Mouse (Mus musculus): Measurements from ENCODE around the gene Snap47.

Snap47 gene

GRCm38 (mm10) chr11:59451086-59451485 is at the start of gene Snap47:
Gene Snap47 (minus strand): TSS chr11:59451186.
- no peak for DNase-seq

- no peak for DNase-seq
These were observed 46.8 kb upstream of the Snap47 start for GRCm38 (mm10) chr11:59497747-59498146.

DNA sequence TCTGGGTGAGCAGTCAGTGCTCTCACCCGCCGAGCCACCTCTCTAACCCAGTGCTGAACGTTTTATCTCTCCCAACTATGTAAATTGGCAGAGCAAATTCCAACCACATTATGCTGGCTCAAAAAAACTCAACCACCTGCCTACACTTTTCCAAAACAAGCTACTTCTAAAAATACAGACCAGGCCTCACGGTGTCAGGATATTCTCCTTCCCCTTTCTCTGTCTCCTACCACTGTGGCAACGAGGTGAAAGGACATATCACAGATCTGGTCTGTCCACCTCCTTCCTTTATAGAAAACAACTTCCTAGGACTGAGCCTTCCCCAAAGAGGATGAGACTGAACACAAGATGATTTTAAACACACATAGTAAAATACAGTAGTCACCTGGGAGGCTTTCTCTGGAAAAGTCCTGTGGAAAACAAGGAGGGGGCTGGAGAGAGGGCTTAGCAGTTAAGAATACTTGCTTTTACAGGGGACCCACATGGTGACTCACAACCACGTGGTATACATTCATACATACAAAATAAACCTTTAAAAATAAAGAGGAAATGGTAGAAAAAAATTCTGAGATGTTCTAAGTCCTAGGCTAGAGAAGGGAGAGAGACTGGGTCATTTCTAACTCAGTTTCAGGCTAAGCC is 45.8 kb upstream of the Snap47 start:
- no peak for DNase-seq

DNA sequence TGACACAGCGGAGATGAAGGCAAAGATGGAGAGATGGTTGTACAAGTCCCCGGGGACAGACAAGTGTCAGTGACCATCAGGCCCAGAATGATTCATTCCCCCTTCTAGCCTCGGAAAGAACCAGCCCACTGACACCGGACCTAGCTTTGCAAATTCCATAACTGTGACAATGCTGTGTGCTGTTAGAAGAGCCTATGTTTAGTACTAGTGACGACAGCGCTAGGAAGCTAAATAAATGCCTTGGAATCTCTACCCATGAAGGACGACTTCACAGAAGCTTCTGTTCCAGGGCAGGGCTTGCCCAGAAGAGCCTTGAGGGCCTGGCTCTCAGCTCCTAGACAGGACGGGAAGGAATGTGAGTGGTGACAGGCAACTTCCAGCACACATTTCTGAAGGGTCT is 35.2 kb upstream of the Snap47 start:
- no peak for DNase-seq

DNA sequence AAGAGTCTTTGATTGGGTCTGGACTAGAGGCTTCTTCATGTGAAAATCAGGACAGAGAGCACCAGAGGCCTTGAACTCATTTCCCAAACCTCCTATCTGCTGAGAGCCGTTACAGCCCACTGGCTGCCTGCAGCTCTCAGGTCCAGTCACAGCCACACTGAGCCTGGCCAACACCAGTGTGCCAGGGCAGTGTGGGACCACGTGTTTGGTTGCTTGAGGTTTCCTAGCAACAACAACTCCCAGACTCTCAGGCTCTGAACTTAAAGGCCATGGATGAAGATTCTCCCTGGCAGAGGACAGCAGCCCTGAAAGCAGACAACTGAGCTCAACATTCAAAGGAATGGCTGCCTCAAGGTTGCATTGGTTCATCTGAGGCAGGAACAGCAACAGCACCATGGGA is 34.7 kb upstream of the Snap47 start:
- no peak for DNase-seq

DNA sequence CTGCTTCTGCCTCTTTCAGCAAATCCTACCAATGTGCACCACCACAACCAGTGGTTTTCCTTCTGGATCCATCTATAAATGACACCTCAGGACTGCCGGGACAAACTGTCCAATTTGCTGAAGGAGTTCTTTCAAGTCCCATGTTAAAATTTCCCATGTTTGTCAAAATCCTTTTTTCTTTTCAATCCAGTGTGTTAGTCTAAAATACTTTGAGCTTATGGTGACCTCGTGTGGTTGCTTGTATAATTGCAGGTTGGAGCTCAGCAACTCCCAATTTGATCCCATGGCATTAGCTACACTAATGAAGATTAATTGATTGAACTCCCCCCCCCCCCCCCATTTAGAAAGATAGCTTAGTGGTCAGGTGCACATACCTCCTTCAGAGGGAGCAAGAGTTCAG is 32.2 kb upstream of the Snap47 start:
- peak; percentile 34 for DNase-seq

DNA sequence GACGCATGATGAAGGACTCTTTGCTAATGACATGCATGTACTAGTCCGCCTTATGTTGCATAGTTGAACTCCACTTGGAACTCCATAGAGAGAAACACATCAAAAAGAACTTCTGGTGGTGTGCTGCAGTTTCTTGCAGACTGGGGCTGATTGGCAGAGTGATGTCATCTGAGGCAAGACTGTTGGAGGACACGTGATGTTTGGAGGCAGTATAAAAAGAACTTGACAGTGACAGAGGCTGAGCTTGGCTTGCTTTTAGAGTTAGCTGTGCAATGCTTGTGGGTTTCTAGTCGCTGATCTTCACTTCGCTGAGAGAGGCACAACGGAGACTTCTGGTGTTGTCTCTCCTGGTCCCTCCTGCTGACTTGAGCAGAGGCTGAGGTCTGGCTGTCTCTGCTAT is 26.3 kb upstream of the Snap47 start:
- DNase-seq, result no peak

- peak; percentile 86 for DNase-seq
These were observed 21.3 kb upstream of the Snap47 start, which contains the start of gene Zfp867 for GRCm38 (mm10) chr11:59472326-59472677. Gene Zfp867 (minus strand): TSS chr11:59472474.

DNA sequence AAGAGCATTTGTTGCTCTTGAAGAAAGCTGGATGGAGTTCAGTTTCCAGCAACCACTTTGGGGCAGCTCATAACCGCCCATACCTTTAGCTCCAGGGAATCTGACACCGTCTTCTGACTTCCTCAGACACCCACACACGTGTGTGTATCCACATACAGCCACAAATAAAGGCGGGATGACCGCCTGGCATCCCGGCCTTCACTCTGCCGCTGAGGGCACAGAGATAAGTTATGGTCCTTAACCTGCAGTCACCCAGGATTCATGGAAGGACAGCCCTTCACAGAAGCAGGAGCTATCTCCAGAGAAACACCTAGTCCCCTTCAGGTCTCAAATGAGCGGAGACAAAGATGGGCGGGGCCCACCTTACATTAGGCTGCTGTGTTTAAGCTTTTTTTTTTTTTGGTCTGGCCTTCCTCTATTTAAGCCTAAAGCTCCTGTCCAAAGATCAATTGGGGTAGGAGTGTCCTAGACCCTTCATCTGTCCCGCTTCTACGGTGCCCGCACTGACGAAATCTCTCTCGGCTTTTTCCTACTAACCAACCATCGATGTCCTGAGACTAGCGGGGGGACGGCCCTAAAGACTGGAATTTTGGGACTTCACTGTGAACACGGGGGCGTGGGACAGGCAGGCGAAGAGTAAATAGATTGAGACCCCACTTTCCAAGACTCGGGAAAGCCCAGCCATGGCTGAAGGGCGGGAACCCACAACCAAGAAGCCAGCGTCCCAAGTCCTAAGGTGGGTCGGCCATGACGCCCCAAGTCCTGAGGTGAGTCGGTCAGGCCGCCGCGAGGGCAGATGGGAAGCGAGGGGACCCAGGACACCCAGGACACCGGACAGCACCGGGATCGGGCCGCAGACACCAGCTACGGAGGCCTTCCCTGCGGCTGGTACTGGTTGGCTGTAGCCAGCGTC is 20.7 kb upstream of the Snap47 start:
- no peak for DNase-seq

GRCm38 (mm10) chr11:59460459-59460858 is 9.5 kb upstream of the Snap47 start:
- no peak for DNase-seq

GRCm38 (mm10) chr11:59458973-59459372 is 8.0 kb upstream of the Snap47 start:
- no peak for DNase-seq

DNA sequence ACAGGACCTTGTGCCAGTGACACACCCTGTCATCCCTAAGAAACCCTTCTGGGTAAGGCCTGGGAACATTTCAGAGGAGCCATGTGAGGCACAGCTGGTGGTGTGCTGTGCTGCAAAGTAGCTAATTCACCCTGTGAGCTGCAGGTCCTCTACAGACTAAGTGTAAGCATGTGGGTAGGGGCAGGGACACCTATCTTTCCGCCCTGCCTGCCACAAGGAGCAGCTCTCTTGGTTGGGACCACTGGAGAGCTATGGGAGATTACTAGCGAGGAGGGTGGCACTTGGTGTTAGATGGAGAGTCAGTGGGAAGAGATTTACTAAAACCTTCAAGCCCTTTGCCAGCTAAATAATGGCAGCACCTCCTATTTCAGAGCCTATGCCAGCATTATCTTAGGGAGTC is 5.9 kb upstream of the Snap47 start:
- DNase-seq, result no peak

DNA sequence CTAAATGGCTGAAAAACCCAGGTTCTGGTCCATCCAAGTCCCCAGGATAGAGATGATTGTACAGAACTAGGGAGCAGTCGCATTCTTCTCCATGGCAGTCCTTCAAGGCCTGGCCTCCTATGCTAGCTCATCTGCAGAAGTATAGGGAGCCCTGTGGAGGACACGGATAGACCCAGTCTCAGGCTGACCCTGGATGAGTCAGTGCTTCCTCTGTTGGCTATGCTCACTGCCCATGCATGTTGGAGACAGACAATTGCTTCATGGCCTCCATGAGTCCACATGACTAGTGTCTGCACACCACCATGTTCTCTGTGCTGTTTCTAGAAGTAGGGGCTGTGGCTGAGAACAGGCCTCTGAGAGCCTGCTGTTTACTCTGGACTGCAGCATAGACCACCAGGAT is 5.4 kb upstream of the Snap47 start:
- no peak for DNase-seq

GRCm38 (mm10) chr11:59450230-59450771 is 685 bp downstream of the Snap47 start:
- no peak for DNase-seq

DNA sequence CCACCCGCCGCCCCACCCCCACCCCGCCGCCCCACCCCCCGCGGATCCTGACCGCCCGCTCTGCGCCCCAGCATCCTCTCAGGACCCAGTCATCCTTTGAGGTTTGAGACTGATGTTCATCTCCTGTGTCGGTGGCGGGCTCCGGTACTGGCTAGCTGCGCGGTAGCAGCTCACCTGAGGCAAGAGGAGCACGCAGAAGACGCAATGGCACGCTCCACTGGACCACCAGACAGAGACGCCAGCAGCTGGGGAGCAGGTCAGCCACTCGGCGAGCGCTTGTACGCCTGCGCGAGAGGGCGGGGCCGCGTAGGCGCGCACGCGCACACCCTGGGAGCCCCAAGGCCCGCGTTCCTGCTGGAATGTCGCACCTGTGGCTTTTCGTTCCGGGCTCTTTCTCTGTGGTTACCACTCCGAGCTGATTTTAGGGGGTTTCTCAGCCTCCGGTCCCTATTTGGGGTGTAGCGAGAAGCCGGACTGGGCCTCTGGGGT is 1.2 kb downstream of the Snap47 start, which contains the start of gene Jmjd4:
Jmjd4 (plus strand) TSS at position 305 of the 489 bp plus-strand sequence.
- DNase-seq, result peak; percentile 93

- DNase-seq, result no peak
These were observed 7.9 kb downstream of the Snap47 start for GRCm38 (mm10) chr11:59443102-59443501.

GRCm38 (mm10) chr11:59437954-59438353 is 13.0 kb downstream of the Snap47 start:
- no peak for DNase-seq

DNA sequence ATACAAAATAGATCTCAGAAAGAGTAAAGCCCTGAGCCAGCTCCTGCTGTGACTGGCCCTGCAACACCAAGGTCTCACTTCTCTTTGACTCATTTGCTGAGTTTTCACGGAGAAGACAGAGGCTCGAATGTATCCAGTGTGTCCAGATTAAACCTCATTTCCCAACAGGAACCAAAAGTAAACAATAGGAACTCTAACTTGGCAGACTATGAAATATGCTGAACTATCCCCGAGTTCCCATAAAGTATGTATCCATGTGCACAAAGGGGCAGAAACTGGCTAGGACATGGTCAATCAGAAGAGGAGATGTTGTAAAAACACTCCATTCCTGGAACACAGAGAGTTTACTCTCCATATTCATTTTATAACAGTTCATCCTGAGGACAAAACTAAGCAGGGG is 18.7 kb downstream of the Snap47 start:
- no peak for DNase-seq

GRCm38 (mm10) chr11:59429959-59430358 is 21.0 kb downstream of the Snap47 start:
- DNase-seq, result no peak

DNA sequence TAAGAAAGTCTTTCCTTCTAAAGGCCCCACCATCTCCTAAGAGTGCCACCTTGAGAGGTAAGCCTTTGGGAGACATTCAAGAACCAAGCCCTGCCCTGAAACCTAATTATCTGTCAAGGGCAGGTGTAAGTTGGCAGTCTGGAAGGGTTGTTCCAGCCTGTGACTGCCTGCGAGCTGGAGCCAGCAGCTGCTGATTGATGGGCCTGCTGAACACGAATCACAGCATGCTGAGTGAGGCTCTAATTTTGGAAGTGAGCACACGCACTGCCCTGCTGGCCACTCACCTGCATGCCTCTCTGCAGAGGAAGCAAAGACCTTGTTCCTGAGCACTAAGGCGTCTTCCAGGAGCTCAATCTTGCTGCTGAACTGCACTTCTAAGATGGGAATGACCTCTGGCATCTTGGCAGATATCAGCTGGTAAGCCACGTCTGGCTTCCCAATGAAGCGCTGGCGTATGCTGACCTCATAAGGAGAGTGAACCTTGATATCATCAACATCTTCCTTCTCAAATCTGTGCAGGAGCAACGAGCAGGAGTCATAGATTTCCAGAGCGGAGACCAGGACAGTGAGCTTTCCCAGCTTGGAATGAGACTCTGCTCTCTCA is 22.8 kb downstream of the Snap47 start:
- DNase-seq, result no peak

GRCm38 (mm10) chr11:59425671-59426101 is 25.3 kb downstream of the Snap47 start:
- peak; percentile 71 for DNase-seq

DNA sequence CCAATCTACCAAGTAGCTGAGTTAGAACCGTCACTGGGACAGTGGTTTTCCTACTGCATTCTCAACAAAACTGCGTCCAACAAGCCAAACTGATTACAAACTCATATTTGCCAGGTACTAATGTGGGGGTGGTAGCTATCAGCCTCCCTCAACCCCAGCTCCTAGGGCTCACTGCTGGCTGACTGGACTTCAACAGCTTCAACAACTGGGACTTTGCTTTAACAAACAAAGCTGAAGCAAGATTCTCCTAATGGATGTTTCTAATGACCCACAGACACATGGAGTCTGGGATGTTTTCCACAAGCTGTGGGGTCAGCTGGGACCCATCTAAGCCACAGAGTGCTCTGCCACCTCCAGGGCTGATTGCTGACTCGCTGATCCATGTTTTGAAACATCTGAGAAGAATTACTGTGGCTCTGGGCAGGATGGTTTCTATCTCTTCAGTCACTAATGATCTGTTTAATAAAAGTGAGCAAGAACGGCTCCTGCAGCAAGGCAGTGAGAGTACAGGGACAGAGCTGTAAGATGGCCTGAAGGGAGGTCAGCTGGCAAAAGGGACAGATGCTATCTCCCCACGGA is 27.9 kb downstream of the Snap47 start:
- no peak for DNase-seq

- DNase-seq, result no peak
These were observed 29.0 kb downstream of the Snap47 start for GRCm38 (mm10) chr11:59421967-59422366.
